Mouse (Mus musculus): ENCODE measurements around the gene Gm19345. TPM values are rescaled to one million over a fixed set of nuclear protein-coding genes. Genes with fewer than 3 reads are reported as not detected.

The Gm19345 gene
- total RNA-seq, 2 experiments from 2014 or later: not detected

- DNase-seq: peak; percentile 53 to 74
These were observed 19.4 kb downstream of the Gm19345 start for GRCm38 (mm10) chr7:19871137-19871621.

GRCm38 (mm10) chr7:19871943-19872601, 20.3 kb downstream of the Gm19345 start:
- peak in 1 of 2 experiments; percentile 72 for DNase-seq

- DNase-seq: peak; percentile 48 to 75
These were observed 24.3 kb downstream of the Gm19345 start for GRCm38 (mm10) chr7:19875948-19876682.

GRCm38 (mm10) chr7:19876781-19877425, 25.1 kb downstream of the Gm19345 start:
- DNase-seq: peak in 1 of 2 experiments; percentile 29

GRCm38 (mm10) chr7:19880754-19881153, 29.0 kb downstream of the Gm19345 start:
- DNase-seq: no peak

- no peak for DNase-seq
These were observed 36.0 kb downstream of the Gm19345 start, which contains the start of gene Ceacam19 for GRCm38 (mm10) chr7:19887849-19888248. Gene Ceacam19 (minus strand): TSS chr7:19887965.

- DNase-seq: peak; percentile 23 to 74
These were observed 38.1 kb downstream of the Gm19345 start for GRCm38 (mm10) chr7:19889881-19890280.

Other genes starting within 250 kb of the Gm19345 start
- 10 to 100 TPM; 10.5 to 15.6 TPM for gene Clasrp, start 247.5 kb upstream of the Gm19345 start, total RNA-seq (2021)
- gene Relb, start 222.6 kb upstream of the Gm19345 start, total RNA-seq (2021): 1 to 10 TPM; 9.0 to 9.2 TPM
- gene Clptm1, start 187.0 kb upstream of the Gm19345 start, total RNA-seq (2021): 10 to 100 TPM; 77.3 to 85.5 TPM
- under 1 TPM in 1 of 2 experiments, not detected in 1; 0.75 TPM for gene Apoc2, start 174.1 kb upstream of the Gm19345 start, total RNA-seq (2021)
- gene Gm44805, start 170.6 kb upstream of the Gm19345 start, total RNA-seq (2021): not detected
- not detected for gene Apoc4, start 170.5 kb upstream of the Gm19345 start, total RNA-seq (2021)
- gene Apoc1, start 159.3 kb upstream of the Gm19345 start, total RNA-seq (2021): 10 to 100 TPM in 1 of 2 experiments, under 1 TPM in 1; 0.57 to 19.5 TPM
- 100 to 1,000 TPM; 270 to 319 TPM for gene Apoe, start 152.8 kb upstream of the Gm19345 start, total RNA-seq (2021)
- 100 to 1,000 TPM in 1 of 2 experiments, 10 to 100 TPM in 1; 98.9 to 110 TPM for gene Tomm40, start 136.6 kb upstream of the Gm19345 start, total RNA-seq (2021)
- gene Nectin2, start 101.5 kb upstream of the Gm19345 start, total RNA-seq (2021): 10 to 100 TPM; 28.5 to 30.0 TPM
- gene Bcam, start 81.0 kb upstream of the Gm19345 start, total RNA-seq (2021): 100 to 1,000 TPM; 192 to 199 TPM
- under 1 TPM; 0.35 to 0.75 TPM for gene Cblc, start 55.2 kb upstream of the Gm19345 start, total RNA-seq (2021)
- 1 to 10 TPM; 2.9 to 3.7 TPM for gene Bcl3, start 29.2 kb upstream of the Gm19345 start, total RNA-seq (2021)
- gene Ceacam16, start 9.3 kb downstream of the Gm19345 start, total RNA-seq (2021): not detected
- gene Ceacam19, start 36.0 kb downstream of the Gm19345 start, total RNA-seq (2021): not detected
- 10 to 100 TPM; 18.5 to 19.5 TPM for gene Pvr, start 69.2 kb downstream of the Gm19345 start, total RNA-seq (2021)
- gene Igsf23, start 98.8 kb downstream of the Gm19345 start, total RNA-seq (2021): 1 to 10 TPM; 1.1 to 2.2 TPM
- gene Ceacam20, start 113.4 kb downstream of the Gm19345 start, total RNA-seq (2021): not detected
- gene Nlrp9b, start 139.5 kb downstream of the Gm19345 start, total RNA-seq (2021): not detected
- gene Vmn1r91, start 247.7 kb downstream of the Gm19345 start, total RNA-seq (2021): not detected

Measured in heart, adult 18-20 months (tissue).